Mouse (Mus musculus) embryo, embryonic 11 days (tissue): ENCODE data around the gene Usp10.

Experiments
- DNase-seq: peaks from one replicate; pipeline ENCODE4 v3.0.0-alpha.2; 2015

Gene Usp10

DNA sequence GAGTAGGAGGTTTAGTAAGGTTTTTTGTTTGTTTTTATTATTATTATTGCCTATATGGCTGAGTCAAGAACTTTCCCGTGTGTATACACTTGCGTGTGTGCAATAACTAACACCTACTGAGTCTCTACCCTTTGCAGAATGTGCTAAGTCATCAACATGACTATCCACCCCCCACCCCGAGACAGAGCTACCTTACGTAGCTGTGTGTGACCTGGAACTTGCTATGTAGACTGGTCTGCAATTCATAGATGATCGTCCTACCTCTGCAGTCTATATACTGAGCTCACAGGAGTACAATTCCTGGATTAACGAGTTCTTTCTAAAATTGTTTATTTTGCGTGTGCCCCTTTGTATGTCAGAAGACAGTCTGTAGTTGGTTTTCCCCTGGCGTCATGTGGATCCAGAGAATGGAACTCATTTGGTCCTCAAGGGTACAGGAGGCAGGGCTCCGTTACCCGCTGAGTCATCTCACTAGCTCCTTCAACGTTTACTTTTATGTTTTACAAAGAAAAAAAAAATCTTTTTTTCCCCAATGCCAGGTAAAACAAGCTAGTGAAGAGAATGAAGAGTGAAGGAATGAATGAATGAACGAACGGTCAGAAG lies at the start of gene Usp10:
TSS of gene Usp10 (plus strand) at position 417 of the 603 bp plus-strand sequence.
- no peak for DNase-seq

DNA sequence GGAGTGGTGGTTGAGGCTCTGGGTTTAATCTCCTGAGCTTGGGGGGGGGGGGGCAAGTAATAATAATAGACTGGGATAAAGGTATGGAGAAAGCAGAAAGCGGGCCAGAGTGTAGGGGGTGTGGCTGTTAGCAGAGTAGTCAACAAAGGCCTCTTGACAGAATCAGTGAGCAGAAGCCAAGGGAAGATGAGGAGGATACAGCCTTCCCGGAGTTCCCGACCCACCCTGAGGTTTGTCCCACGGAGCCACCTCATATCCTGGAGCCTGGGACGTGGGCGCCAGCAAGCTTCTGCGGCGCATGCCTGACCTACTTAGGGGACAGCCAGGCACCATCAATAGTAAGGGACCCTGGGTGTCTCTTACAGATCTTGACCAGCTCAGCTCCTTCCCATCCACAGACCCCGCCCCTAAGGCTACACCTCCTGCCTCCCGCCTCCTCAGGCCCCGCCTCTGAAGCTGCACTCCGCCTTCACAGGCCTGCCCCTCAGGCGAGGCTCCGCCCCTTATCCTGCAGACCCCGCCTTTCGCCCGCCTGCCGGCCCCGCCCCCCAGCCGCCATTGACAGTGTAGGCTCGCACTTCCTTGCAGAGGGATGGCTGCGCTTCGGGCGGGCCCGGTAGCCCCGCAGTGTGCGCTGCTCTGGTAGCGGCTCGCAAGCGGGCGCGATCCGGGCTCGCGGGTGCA lies 48.3 kb upstream of the Usp10 start, which contains the start of gene Klhl36:
TSS of gene Klhl36 (plus strand) at position 561 of the 684 bp plus-strand sequence.
- DNase-seq, result peak; percentile 97

DNA sequence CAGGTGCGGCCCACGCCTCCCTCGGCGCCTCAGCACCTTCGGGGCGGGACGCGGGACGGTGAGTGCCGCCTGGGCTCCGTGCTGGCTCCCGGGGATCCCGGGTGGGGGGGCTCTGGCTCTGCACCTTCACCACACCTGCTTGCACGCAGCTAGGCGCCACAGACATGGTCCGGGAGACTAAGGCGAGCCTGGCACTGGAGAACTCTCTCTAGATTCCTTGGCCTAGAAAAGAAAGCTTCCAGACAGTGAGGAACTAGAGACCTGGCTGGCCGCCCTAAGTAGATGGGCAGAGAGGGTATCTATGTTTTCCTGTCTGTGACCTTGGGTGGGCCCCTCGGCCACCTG lies 47.8 kb upstream of the Usp10 start:
- DNase-seq, result no peak

DNA sequence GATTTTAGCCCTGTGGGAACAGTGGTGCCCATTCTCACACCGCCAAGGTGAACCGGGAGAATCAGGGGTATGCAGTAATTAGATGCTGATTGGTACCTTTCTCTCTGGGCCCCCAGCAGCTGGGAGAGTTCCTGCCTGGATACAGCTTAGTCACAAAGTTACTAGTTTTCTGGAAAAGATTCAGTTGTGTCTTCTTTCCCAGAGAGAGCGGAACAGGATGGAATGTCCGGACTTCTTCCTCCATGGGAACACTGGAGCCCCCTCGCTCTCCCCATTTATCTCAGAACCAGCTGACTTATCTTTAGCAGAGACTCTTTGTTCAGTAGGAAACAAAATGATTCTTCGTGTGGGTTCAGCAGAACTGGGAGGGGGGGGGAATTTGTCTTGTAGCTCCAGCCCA lies 47.4 kb upstream of the Usp10 start:
- DNase-seq, result no peak

DNA sequence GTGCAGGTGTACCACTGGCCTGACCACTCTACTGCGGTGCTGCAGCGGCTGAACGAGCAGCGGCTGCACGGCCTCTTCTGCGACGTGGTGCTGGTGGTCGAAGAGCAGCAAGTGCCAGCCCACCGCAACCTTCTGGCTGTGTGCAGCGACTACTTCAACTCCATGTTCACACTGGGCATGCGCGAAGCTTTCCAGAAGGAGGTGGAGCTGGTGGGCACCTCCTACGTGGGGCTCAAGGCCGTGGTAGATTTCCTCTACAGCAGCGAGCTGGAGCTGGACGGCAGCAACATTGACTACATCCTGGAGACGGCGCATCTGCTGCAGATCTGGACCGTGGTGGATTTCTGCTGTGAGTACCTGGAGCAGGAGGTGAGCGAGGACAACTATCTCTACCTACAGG lies 40.5 kb upstream of the Usp10 start:
- no peak for DNase-seq

DNA sequence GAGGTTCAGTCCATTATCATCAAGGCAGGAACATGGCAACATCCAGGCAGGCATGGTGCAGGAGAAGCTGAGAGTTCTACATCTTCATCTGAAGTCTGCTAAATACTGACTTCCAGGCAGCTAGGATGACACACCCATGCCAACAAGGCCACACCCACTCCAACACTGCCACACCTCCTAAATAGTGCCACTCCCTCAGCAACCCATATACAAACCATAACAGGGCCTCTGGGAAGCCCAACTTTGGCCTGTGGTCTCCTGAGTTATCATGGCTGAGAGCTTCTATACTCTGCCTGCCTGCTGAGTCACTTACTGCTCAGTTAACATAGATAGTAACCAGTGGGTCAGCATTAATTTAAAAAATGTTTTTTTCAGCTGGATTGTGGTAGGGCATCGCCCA lies 37.0 kb upstream of the Usp10 start:
- no peak for DNase-seq

DNA sequence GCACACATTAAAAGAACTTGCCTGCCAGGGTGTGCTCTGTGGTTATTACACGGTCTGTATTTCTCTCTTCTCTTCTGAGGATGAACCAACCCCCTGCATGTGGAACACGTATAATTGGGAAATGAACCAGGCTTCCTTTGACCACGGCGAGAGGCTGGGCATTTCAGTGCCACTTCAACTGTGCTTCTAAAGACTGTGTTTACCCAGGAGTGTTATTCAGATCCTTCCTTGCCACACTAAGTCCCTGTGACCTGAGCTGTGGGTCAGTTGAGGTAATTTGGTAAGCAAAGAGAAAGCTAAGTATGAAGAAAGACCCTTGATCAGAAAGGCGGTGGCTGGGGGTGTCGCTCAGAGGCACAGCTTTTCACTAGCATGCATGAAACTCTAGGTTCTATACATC lies 28.9 kb upstream of the Usp10 start:
- DNase-seq, result no peak

DNA sequence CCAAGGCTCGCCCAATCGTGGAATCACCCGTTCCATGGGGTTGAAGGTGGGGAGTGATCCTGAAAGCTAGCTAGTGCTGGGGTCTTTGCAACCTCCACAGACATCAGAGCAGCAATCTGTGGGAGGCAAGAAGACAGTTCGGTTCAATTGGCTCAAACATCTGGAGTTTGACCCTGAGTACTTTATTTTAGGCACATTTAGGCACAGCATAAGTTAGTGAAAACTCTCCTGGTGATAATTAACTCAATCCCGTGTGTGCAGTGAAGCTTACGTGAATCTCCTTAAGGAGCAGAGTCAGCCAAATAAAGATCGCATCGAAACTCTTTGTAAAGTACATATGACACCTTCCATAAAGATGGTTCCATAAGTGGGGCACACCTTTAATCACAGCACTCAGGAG lies 28.2 kb upstream of the Usp10 start:
- DNase-seq, result no peak

DNA sequence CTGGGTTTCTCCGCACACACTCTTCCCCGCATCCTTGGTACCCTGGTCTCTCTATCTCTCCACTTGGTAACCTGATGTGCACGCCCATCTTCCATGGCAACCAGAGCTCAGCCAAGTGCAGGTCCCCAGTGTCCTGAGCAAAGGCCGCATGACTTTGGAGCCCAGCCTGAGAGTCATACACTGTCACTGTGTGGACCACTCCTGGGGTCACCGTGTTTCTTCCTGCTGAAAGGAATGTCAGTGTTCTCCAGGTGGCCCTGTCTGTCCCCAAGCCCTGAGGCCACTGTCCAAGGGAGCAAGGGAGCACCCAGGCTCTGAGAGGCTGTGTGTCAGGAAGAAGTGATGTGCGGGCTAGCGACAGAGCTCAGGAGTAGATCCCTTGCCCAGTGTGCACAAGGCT lies 26.9 kb upstream of the Usp10 start:
- DNase-seq, result no peak

DNA sequence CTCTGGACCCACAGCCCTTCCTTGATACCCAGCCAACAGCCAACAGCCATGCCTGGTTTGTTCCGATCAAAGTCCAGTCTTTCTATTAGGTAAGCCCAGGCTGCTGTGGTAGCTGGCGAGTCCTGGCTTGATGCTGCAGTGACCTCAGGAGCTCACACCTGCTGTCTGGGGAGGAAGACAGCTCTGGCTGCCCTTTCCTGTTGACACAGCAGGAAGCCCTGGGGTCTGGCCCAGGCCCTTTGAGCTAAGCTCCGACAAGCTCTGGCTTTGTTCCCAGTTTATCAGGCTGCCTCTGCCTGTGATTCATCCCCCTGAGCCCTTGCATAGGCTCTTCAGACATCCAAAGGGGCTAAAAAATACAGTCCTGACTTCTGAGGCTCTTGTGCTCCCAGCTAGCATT lies 24.5 kb upstream of the Usp10 start:
- DNase-seq, result peak; percentile 50

DNA sequence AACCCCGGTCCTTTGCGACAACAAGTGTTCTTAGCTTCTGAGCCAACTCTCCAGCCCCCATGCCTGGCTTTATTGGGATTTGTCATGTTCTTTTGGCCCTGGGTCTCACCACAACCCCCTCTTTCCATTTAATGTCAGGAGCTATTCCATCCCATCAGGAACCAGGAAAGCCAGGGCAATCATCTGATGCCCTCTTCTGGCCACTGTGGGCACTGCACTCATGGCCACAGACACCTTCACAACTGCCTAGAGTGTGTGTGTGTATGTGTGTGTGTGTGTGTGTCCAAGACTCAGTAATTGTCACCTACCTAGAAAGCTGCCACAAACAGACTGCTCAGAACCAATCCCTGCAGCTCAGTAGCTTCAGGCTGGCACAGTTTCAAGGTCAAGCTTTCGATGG lies 23.0 kb upstream of the Usp10 start:
- no peak for DNase-seq

DNA sequence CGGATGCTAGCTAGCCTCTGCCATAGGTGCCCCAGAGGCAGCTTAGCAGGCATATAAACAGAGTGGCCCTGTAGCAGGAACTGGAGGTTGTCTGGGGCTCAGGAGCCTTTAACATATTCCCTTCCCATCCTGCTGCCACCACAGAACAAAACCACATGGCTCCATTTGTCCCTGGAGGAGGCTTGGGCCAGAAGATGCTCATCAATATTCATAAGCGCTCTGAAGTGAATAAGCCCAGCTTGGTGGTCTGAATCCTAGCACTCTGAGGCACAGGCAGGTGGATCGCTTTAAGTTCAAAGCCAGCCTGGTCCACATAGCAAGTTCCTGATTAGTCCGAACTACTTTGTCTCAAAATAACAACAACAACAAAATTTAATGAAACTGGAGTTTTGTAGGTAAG lies 22.1 kb upstream of the Usp10 start:
- peak; percentile 37 for DNase-seq

DNA sequence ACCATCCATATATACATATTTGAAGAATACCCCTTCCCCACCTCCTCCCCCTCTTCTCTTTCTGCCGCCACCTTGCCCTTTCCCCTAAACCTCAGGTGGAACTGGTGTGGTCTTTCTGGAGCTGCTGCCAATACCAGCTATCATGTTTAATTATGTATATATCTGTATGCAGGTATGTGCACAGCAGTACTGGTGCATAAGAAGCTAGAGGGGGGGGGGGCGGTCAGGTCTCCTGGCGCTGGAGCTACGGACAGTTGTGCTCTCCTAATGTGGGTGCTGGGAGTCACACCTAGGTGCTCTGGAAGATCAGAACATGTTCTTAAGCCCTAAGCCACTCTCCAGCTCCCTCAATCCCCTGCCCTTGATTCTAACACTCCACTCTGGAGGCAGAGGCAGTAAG lies 13.1 kb upstream of the Usp10 start:
- no peak for DNase-seq

DNA sequence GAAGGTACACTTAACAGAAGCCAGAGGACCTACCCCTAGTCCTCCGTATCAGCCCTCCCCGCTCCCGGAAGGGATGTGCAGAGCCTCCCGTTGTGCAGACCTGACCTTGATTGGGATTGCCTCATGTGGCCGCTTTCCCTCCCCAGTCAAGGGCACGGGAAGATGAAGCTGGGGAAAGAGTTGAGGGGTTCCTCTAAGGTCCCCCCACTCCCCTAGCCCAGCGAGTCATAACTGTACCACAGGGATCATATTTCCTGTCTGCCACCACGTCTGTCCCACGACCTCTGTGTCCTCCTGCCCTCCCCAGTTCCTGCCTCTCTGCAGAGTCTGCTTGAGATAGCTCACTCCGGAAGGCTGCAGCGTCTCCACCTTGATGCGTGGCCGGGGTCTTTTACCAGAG lies 12.2 kb upstream of the Usp10 start:
- no peak for DNase-seq

DNA sequence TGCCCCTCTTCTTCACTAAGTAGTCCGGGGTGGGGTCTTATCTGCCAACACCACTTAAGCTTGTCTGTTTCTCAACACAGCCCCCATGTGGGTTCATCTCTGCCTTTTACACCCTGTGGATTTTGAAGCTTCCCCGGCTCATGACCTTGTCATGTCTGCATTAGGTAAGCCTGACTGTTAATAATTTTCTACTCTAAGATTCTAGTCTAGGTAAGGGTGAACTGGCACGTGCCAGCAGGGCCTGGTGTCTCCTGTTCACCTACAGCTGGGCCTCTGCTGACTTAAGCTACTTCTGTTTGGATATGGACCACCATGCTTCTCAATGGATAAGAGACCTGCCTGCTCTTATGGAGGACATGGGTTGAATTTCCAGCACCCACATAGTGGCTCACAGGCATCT lies 8.8 kb upstream of the Usp10 start:
- no peak for DNase-seq

DNA sequence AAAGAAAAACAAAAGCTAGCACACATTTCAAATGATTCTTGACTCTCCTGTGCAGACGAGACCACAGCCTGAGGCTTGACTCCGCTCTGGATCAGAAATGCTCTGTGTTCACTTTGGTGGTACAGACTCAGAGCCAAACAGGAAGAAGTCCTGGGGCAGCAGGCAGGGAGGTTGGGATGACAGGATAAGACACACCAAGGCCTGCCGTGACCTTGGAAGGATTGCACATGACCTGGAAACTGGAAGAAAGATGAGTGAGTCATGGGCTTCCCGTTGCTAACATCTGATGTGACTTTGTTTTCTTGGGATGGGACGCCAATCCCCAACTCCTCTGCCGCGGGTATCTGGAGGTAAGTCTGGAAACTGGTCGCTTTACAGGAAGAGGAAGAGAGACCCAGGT lies 8.2 kb upstream of the Usp10 start:
- no peak for DNase-seq

DNA sequence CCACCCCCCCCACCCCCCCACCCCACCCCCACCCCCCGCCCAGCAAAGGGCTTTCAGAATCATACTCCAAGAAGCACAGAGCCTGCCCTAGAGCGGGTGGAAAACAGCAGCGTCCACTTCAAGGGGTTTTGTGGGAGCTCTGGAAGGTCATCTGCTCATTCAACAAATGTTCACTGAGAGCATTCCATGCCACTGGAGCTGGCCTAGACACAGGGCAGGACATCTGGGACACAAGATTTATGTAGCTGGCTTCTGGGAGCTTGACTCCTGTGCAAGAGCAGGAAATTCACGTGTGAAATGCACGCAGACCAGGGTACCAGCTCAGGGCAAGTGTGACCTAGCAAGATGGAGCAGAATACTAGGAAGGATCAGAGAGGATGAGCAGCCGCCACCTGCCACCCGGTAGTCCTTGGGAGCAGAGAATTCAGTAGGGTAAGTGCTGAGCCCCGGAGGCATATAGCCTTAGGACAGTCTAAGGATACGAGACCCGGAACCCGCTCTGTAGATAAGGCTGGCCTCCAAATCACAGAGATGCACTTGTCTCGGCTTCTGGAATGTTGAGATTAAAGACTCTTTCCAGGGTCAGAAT lies 5.7 kb upstream of the Usp10 start:
- DNase-seq, result no peak

DNA sequence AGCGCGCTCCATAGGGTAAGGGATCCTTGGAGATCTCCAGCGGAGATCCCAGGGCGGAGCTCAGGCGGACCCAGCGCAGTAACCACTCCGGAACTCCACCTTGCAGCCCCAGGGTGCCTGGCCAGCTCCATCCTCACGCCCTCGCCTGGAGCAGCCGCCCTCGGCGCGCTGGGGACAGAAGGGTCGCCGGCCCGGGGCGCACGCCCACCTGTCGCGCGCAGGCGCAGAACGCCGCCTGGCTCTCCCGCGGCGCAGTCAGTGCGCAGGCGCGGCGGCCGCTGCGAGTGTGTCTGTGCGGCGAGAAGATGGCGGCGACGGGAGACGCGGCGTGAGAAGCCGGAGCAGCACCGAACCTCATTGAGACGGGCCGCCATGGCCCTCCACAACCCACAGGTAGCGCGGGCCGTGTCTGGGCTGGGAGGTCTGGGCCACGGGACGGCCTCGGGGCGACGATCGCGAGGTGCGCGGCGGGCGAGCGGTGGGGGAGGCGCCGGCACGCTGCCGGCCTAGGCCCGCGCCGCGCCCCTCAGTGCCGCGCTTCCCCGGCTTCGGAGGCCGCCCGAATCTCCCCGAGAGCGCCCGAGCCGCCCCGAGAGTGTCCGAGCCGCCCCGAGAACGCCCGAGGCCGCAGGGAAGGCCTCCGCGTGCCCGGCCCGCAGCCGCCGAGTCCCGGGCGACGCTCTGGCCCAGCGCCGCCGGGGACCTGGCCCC lies 542 bp downstream of the Usp10 start, which contains the start of gene Gm20388:
TSS of gene Gm20388 (plus strand) at position 295 of the 711 bp plus-strand sequence.
- DNase-seq, result peak; percentile 95

DNA sequence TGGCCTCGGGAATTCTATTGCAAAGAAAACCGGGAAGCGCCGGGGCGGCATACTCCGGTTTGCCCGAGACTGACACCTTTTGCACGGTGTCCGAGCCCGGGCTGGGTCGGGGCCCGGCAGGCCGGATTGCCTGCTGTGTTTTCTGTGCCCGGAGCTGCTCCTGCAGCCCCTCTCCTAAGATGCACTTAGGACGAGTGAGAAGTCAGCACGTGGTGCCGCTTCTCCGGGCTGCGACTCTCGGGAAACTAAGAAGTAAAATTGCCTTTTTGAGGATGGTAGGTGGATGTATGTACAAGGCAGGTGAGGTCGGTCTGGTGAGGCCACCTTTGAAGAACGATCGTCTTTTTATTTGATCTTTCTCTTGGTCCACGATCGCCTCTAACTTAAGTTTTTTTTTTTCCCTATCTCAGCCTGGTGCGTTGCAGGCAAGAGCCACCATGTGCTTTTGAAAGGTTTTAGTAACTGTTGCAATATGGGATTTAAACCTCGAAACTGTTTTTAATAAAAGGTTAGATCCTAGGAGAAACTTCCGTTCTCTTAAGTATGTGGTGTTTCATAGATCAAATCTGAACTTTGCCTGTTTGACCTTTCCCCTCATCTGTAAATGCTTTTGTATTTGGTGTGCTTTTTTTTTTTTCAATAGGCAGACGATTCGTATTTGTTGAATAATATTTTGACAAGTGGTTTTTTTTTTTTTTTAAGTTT lies 1.2 kb downstream of the Usp10 start:
- peak; percentile 61 for DNase-seq

DNA sequence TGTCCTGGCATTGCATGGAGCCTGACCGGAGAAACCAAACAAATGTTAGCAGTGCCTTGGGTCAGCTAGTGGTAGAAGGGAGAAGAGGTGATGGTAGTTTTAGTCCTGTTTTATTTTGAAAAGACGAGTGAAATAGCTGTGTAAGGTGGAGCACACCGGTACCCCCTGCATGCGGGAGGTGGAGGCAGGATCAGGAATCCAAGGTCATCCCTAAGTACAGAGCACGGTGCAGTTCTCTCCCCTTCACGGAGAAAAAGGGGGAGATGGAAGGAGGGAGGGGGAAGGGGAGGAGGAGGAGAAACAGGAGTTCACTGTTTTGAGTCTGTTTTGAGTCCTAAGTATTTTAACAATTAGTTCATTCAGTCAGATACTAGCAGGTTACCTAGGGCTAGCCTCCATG lies 2.5 kb downstream of the Usp10 start:
- DNase-seq, result no peak

DNA sequence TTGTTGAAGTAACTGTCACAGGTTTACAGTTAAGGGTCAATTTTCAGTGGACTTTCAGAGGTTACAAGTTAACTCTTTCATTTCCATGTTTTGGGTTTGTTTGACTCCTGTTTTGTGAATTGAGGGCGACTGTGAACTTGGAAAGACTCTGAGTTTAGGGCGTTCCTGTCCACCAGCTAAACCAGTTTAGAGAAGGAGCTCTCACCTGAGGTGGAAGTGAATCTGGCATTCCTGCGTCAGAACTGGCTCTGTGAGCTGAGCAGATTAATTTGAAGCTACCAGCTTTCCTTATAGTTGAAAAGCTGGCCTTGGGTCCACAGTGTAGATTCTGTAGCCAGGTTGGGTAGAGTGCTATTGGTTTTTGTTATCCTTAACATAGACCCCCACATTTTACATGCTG lies 3.0 kb downstream of the Usp10 start:
- no peak for DNase-seq

DNA sequence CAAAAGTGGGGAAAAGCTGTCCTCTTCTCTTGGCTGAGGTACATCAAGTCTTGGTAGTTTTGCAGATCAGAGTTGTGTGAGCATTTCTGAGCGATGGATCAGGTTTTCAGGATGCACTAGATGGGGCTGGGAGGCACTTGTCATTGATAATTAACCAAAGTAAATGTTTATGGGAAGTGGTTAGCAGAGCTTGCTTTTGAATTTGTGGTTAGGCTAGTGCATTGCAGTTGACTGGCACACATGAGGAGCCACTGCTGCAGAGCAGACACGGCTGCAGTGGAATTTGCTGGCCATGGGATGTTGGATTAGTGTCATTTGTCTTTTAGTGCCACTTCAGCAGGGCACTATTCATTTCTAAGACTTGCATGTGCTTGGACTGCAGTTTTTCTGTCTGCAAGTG lies 4.0 kb downstream of the Usp10 start:
- no peak for DNase-seq

DNA sequence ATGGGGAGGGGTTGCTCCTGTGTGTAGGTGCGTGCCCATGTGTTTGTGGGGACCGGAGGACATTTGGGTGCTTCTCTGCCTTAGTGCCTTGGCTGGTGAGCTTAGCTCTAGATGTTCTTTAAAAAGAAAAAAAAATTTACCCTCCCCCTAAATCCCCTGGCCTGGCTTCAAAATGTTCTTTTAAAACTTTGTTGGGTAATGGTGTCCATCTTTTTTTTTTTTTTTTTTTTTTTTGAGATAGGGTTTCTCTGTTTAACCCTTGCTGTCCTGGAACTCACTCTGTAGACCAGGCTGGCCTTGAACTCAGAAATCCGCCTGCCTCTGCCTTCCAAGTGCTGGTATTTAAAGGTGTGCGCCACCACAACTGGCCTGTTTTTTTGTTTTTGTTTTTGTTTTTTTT lies 5.1 kb downstream of the Usp10 start:
- DNase-seq, result no peak
